Mouse (Mus musculus) retina, postnatal 1 day (tissue): ENCODE data around the gene Tor1a.
"Not testable (repeated sequence)": the region's sequence is repeated elsewhere in the genome, so short reads cannot be mapped to it uniquely, and the experiment has no call there.

Source experiments
- DNase-seq: peaks from one replicate; pipeline ENCODE4 v3.0.0-alpha.2; 2012

Gene Tor1a

GRCm38 (mm10) chr2:30952824-30953490, 14.8 kb downstream of the Tor1a start, which contains the start of gene Tor1b:
Gene Tor1b, plus strand, starts transcription at chr2:30952959.
- DNase-seq: peak; percentile 96

- DNase-seq: no peak
Measured at GRCm38 (mm10) chr2:30952457-30952823, 15.3 kb downstream of the Tor1a start.

GRCm38 (mm10) chr2:30942603-30943011, 25.1 kb downstream of the Tor1a start:
- peak; percentile 84 for DNase-seq

GRCm38 (mm10) chr2:30942116-30942515, 25.6 kb downstream of the Tor1a start:
- not testable (repeated sequence) for DNase-seq

- no peak for DNase-seq
Measured at GRCm38 (mm10) chr2:30941586-30941985, 26.1 kb downstream of the Tor1a start.

GRCm38 (mm10) chr2:30938574-30938991, 29.1 kb downstream of the Tor1a start:
- DNase-seq: no peak

- no peak for DNase-seq
Measured at GRCm38 (mm10) chr2:30937731-30938130, 30.0 kb downstream of the Tor1a start.

- no peak for DNase-seq
Measured at GRCm38 (mm10) chr2:30936808-30937207, 30.9 kb downstream of the Tor1a start.

- peak; percentile 88 for DNase-seq
Measured at GRCm38 (mm10) chr2:30933917-30934450, 33.7 kb downstream of the Tor1a start.

- DNase-seq: no peak
Measured at GRCm38 (mm10) chr2:30933032-30933431, 34.7 kb downstream of the Tor1a start.

- DNase-seq: peak; percentile 26
Measured at GRCm38 (mm10) chr2:30931922-30932321, 35.8 kb downstream of the Tor1a start.

GRCm38 (mm10) chr2:30930846-30931245, 36.9 kb downstream of the Tor1a start:
- DNase-seq: not testable (repeated sequence)

- DNase-seq: peak; percentile 83
Measured at GRCm38 (mm10) chr2:30929483-30930045, 38.2 kb downstream of the Tor1a start, which contains the start of gene Ptges. Gene Ptges, minus strand, starts transcription at chr2:30929863.

- no peak for DNase-seq
Measured at GRCm38 (mm10) chr2:30928893-30929482, 38.7 kb downstream of the Tor1a start.

GRCm38 (mm10) chr2:30927844-30928628, 39.7 kb downstream of the Tor1a start:
- DNase-seq: peak; percentile 86

GRCm38 (mm10) chr2:30927151-30927781, 40.5 kb downstream of the Tor1a start:
- peak; percentile 55 for DNase-seq

- DNase-seq: no peak
Measured at GRCm38 (mm10) chr2:30926381-30926780, 41.4 kb downstream of the Tor1a start.

GRCm38 (mm10) chr2:30925181-30925580, 42.6 kb downstream of the Tor1a start:
- DNase-seq: no peak

- DNase-seq: no peak
Measured at GRCm38 (mm10) chr2:30923099-30923498, 44.6 kb downstream of the Tor1a start.

GRCm38 (mm10) chr2:30920216-30920615, 47.5 kb downstream of the Tor1a start:
- no peak for DNase-seq

- DNase-seq: no peak
Measured at GRCm38 (mm10) chr2:30918780-30919329, 48.9 kb downstream of the Tor1a start.

- DNase-seq: no peak
Measured at GRCm38 (mm10) chr2:30918126-30918525, 49.6 kb downstream of the Tor1a start.
